Mouse (Mus musculus): Measurements from ENCODE around the gene Mmp24.

Gene Mmp24

GRCm38 (mm10) chr2:155860102-155860501, 85.0 kb downstream of the Mmp24 start:
- no peak for DNase-seq (ENCODE audit: low read depth)

- no peak for DNase-seq (ENCODE audit: low read depth)
These were observed 86.4 kb downstream of the Mmp24 start for GRCm38 (mm10) chr2:155861581-155861980.

GRCm38 (mm10) chr2:155862573-155863300, 87.6 kb downstream of the Mmp24 start:
- no peak for DNase-seq (ENCODE audit: low read depth)

DNA sequence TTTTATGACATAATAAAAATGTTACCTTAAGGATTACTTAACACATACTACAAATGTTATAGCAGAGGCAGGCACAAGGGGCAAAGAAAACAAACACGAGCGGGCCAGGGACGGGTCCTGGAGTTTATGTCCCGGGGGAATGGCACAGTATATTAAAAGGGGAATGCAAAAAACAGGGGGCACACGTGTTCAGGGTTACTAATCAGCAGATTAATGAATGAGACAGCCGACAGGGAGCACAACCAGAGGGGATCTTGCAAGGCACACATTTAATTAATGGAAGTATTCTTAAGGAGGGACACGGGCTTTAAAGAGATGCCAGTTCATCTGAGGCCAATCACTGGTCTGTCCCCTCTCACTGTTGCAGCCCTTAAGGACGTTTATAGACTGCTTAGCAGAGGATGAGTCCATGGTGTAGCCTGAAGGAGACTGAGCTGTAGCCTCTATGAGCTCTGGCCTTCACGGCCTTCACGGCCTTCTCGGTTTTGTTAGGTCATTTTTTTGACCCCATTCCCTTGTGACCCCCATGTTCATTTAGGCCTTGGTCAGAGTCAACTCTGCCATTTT, 88.2 kb downstream of the Mmp24 start:
- DNase-seq (ENCODE audit: low read depth) = no peak

Measured in c-Kit-positive CD71-positive TER-119-negative erythroid progenitor cells, embryonic 14.5 days (primary cell).